Mouse (Mus musculus): Measurements from ENCODE around the gene Crocc.

The Crocc gene

DNA sequence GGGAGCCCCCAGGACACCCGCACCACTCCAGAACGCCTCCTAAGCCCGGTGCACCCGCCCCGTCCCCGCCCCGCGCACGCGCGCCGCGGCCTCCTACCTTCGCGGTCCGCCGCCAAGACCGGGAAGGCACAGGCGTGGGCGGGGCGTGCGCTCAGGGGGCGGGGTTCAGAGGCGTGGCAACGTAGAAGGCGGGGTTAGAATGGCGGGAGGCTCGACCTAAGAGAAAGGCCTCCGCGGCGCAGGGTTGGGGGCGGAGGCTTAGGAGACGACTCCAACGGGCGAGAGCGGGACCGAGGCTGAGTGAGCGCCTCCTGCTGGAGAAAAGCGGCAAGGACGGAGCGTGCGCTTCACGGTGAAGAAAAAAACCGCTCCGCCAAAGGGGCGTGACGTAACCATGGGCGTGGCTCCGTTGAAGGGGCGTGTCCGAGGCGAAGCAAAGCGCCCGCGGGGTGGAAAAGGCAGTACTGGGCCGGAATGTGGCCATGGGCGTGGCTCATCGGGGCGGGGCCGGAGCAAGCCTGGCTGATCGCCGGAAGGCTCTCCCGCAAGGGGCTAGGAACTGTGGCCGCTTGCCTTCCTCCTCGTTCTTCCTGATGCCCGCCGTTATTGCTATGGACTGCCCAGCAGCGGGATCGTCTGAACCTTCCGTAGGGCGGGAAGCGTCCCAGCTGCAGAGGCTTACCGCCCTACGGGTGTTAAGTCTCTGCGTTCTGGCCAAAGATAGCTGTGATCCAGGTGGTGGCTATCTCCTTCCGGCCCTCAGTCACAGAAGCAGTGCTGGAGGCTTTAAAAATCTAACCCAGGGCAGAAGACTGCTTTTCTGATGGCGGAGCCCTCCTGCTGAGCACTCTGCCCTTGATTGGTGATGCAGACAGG lies at the start of gene Crocc:
Crocc (minus strand) TSS at position 125 of the 876 bp plus-strand sequence.
- in situ Hi-C loops (cut with MboI, MseI), result loop anchor here in 1 of 2 experiments (5.0 kb wide), 1 partner anchor 73 kb away; the partner anchor contains the start of gene Atp13a2

DNA sequence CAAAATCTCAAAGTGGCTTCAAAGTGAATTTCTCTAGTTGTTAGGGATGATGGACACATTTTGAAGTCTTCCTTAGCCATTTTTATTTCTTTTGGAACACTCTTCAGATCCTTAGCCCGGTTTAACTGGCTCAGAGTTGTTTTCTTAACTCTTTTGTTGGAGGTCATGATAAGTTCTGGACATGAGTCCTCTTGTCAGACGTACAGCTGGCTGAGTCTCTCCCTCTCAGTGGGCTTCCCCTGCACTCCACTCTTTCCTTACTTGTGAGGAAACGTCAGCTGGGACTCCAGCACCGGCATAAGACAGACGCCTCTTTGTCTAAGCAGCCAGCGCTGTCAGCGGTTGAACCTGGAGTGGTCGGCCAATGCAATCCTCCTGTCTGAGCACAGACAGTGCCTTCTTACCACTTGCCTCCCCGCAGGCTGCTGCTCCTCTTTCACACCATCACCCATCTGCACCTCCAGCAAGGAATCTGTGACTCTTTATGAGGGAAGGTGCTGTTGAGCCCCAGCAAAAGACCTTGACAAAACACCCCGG lies 47.9 kb upstream of the Crocc start:
- in situ Hi-C loops (cut with MboI, MseI), result no loop called here

DNA sequence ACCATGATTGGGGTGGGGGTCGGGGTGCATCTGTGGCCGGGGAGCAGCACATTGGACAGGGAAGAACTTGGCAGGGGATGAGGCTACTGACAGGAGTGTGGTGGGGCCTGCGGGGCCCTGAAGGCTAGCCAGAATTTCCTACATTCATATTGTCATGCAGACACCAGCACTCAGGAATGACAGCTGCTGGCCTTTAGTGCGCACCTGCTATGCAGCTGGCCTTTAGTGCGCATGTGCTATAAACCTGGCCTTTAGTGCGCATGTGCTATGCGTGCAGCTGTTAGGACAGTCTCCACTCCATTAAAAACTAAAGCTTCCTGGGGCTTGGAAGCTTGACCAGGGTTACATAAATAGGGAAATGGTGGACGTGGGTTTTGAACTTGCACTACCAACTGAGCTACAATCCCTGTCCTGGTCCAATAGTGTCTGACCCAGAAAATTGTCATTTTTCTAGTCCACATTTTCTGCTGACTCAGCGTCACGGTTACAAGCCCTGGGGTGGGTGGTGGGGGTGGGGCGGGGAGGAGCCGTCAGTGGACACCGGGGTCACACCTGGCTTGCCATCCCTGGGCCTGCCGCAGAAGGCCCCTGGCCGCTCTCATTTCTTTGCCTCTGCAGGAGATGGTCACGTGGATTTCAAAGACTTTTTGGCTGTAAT lies 46.3 kb upstream of the Crocc start:
- in situ Hi-C loops (cut with MboI, MseI), result no loop called here

DNA sequence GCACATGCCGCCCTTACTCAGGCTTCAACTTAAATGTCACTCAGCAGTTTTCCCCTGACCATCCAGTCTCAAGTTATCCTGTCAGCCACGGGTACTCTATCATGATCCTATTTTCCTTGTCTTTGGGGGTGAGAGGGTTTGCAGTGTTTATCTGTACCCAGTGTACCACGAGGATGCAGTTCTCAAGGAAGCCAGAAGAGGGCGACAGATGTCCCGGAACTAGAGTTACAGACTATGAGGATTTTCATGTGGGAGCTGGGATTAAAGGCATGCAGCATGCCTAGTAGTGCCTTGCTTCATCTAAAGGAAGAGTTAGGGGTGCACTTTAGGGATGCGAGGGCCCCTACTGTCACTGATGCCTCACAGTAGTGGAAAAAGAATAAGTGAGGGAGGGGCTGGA lies 41.5 kb upstream of the Crocc start:
- in situ Hi-C loops (cut with MboI, MseI), result no loop called here

DNA sequence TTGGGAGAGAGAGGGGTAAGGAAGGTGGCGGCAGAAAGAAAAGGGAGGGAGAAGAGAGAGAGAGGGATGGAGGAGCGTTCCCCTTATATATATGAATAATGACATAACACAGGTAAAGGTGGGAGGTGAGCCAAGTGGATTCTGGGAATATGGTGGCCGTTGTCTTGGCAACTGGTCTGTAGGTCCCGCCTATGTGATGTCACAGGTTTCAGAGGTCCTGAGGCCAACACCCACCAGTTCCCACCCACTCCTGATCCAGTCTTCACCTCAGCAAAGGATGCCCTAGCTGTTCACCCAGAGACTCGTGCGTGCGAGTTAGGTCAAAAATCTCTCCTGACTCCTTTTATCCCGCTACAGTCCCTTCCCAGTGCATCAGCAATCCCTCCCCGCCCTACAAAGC lies 40.9 kb upstream of the Crocc start:
- in situ Hi-C loops (cut with MboI, MseI), result no loop called here

DNA sequence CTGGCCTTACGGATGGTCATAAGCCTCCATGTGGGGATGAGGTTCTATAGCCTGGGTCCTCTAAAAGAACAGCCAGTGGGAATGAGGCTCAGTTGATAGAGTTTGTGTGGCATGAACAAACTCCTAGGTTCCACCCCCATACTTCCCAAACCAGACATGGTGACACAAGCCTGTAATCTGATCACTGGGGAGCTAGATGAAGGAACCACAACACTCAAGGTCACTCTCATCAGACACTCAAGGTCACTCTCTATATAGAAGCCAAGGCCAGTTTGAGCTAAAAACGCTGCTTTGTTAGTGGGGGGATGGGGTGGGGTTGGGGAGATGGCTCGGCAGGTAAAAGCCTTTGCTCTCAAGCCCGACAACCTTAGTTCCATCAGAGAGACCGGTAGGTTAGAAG lies 39.6 kb upstream of the Crocc start:
- in situ Hi-C loops (cut with MboI, MseI), result no loop called here

DNA sequence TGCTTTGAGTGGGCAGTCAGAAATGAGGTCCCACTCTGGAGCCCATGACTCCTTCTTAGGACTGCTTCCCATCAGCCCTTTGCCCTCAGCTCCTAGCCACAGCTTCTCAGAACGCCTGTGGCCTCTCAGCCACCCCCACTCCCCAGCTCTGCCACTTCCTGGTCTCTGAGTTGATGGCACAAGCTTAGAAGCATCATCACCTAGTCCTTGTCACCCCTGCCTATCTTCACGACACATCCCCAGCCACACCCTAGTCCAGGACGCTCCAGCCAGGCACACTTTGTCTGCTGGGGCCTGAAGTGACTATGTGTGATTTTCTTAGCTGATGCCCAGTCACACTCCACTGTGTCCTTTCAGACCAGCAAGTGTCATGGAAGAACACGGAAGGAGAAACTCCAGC lies 38.6 kb upstream of the Crocc start:
- in situ Hi-C loops (cut with MboI, MseI), result no loop called here

DNA sequence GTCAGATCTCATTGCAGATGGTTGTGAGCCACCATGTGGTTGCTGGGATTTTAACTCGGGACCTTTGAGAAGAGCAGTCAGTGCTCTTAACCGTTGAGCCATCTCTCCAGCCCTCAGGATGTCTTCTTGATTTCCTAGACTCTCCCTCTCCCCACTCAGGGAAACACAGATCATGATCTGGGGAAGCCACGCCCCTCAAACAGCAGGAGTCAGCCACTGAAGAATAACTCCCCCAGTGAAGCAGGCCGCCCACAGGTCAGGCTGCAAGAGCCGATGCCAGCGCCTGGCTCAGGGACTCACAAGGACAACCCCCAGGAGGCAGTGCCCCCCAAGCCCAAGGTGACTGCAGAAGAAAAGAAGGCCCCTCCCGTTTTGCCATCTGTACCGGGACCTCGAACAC lies 36.4 kb upstream of the Crocc start:
- in situ Hi-C loops (cut with MboI, MseI), result no loop called here

DNA sequence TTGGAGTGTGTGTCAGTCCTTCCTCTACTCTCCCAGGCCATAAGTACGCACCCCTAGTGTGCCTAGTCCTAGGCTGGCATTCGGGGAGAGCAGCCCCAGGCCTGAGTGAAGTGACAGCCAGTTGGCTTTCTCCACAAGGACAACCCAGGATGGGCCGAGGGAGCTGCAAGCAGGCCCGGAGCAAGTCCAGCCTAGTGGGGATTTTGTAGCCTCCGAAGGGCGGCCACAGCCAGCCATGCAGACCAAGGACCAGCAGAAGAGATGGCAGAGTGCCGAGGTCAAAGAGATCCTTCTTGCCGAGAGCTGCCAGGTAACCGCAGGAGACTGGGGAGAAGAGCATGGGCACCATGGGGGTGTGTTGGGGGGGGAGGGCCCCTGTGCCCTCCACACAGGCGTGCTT lies 34.7 kb upstream of the Crocc start:
- in situ Hi-C loops (cut with MboI, MseI), result no loop called here

DNA sequence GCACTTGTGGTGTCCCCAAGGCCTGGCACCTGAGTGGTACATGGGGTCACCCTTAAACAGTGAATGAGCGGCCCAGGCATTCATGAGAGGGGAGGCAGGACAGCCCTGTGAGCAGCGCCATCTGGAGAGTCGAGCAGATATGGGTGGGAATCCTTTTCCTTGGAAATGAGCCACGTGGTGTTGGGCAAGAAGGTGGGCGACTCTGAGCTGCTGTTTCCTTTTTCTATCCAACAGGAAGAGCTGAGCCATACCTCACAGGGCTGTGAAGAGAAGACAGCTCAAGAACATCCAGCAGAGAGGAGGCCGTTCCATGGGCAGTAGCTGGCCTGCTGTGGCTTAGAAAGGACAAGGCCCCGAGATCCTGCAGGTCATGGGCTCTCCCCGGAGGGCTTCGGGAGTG lies 28.4 kb upstream of the Crocc start:
- in situ Hi-C loops (cut with MboI, MseI), result no loop called here

DNA sequence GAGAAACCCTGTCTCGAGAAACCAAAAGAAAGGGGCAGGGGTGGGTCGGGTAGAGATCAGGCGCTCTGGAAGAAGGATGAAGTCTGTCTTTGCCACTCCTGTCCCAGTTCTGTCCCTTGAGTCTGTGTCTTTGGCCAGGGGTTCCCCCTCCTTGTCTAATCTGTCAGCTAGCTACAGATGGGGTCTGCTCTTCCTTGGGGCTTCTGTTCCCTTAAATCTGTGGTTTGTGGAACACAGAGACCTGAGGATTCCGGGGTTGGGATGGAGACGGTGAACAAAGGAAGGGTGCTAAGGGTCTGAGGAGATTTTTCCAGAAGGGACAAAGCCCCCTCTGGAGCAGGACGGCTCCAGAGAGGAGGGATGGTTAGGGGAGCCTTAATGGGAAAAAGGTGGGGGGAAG lies 27.7 kb upstream of the Crocc start, which contains the start of gene Spata21:
Spata21 (plus strand) TSS at position 301 of the 400 bp plus-strand sequence.
- in situ Hi-C loops (cut with MboI, MseI), result no loop called here

DNA sequence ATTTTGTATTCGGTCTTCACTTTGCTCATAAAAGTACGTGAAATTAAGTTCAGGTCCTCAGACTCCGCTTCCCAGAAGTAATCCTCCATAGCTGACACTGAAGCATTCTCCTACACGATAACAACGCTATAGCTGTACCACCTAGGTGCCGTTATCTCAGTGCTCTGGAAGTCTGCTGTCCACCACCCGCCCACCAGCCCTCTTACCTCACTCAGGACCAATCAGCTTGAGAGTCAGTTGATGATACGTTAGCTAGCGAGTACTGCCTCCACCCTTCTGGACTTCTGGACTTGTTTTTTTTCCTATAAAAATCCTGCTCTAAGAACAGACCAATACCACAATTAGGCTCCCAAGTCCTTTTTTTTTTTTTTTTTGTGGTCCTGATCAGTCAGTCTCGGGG lies 26.5 kb upstream of the Crocc start:
- in situ Hi-C loops (cut with MboI, MseI), result no loop called here

DNA sequence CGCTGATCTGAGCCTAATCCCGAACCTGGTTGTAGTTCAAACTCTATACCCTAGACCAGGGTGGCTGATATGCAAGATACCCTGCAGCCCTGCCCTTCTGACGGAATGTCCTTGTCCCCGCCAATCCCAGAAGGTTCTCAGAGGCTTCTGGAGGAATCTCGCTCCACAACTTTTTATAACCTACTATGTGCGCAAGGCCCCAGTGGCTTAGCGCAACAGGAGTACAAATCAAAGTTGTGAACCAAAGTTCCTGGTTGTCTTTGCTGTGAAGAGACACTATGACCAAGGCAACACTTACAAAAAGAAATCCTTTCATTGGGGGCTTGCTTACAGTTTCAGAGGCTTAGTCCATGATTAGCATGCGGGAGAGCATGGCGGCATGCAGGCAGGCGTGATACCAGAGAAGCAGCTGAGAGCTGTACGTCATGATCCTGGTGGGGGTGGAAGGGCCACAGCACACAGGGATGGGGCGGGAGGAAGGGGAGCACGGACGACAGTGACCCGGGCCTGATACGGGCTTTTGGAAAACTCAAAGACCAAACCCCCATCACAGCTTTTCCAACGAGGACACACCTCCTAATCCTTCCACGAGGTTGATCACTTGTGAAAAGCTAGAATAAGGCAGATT lies 18.3 kb upstream of the Crocc start:
- in situ Hi-C loops (cut with MboI, MseI), result no loop called here

DNA sequence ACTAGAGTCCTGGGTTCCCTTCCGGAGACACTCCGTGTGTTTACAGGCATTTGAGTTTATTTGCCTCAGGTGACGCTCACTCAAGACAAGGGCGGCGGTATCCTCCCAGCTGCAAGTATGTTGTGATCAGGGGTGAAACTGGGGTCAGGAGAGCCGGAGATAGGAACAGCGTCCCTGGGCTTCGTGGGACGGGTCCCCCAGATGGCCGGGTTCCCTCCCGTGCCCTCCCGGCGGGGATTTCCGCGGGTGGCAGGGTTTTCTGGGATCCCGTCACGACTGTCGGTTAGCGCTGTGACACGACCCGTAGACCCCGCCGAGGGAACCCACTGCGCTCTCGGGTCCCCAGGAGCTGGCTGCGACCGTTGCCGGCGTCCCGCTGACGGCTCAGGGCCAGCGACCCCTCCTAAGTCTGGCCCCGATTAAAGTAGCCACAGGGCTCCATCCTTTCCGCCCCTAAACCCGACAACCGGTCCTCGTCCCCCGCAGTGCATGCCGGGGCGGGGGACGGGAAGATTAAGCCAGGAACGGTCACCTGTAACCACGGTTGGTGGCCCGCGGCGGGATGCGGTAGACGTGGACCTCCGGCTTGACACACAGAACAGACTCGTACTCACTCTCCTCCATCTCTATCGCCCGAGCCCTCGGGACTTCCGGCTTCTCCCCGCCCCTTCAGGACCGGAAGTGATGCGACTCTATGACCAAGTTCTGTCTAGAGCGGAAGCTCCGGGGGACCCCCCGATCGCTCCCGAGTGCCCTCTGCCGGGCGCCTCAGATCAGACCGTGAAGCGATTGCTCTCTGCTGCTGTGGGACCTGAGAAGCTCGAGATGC lies 17.5 kb upstream of the Crocc start, which contains the start of gene Necap2:
Necap2 (minus strand) TSS at position 677 of the 829 bp plus-strand sequence.
- in situ Hi-C loops (cut with MboI, MseI), result no loop called here

DNA sequence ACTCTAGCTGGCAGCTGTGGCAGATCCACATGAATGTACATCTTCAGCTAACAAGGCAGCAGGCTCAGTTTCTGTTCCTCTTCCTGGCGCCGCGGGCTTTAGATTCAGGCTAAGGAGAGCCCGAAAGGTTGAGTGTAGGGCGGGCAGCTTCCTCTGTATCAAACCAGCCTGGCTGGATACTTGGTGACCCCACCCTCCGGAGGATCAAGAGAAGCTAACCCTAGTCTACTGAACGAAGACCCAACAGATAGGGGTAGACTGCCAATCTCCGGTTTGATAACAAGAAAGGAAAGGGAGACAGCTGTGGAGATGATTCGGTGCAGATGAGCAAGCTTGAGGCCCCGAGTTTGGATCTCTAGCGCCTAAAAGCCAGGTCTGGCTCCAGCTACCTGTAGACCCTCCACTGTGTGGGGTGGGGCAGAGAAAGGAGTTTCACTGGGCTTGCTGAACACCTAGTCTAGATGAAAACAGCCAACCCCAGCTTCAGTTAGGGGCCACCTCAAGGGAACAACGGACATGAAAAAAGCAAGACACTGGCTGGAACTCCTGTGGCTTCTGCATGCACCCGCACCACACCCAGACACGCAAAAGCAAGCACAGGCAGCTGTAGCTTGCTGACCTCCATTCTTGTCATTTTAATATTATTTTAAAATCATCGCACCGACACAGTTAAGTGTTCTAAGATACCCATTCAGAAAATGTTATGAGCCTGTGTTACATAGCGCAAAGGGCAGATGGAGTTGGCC lies 16.6 kb upstream of the Crocc start:
- in situ Hi-C loops (cut with MboI, MseI), result no loop called here

DNA sequence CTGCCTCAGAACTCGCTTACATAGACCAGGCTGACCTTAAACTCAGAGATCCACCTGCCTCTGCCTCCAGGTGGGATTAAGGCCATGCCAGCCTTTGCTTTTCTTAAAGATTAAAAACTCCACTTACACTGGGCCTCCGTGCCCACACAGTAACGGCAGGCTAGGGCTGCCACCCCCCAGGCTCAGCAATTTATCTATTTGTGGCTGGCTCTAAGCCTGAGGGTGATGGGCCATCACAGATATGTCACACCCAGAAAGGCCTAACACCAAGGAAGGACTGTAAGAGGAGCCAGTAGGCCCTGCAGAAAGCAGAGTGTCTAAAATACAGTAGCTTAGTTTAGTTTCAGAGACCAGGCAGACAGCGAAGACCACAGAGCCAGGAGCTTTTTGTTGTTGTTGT lies 13.8 kb upstream of the Crocc start:
- in situ Hi-C loops (cut with MboI, MseI), result no loop called here

DNA sequence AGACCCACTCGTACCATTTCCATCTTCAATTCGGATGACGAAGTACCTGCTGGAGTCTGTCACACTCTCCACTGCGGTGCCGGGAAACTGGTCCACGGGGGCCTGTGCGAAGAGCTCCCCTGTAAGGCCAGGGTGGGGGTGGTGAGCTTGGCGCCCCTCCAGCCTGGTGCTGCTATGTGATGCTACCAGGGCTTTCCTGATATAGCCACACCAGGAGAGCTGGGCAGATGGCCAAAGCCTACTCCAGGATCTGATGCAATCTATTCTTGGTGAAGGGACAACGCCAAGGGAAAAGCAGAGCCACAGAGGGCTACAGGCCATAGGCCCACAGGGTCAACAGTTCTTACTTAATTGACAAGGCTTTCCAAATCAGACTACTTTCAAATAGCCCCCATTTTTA lies 13.3 kb upstream of the Crocc start:
- in situ Hi-C loops (cut with MboI, MseI), result no loop called here

DNA sequence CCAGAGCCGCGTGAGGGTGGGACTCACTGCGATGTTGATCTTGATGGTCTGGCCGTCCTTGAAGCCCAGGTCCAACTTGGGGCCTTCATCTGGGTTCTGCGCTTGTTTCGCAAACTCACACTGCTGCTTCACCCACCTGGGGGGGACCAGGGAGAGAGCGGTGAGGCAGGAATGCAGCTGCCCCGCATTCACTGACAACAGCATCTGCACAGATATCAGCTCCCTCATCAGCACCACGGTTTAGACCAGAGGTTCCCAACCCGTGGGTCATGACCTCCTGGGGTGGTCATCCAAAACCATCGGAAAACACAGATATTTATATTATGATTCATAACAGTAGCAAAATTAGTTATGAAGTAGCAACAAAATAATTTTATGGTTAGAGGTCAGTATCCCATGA lies 12.2 kb upstream of the Crocc start:
- in situ Hi-C loops (cut with MboI, MseI), result no loop called here

DNA sequence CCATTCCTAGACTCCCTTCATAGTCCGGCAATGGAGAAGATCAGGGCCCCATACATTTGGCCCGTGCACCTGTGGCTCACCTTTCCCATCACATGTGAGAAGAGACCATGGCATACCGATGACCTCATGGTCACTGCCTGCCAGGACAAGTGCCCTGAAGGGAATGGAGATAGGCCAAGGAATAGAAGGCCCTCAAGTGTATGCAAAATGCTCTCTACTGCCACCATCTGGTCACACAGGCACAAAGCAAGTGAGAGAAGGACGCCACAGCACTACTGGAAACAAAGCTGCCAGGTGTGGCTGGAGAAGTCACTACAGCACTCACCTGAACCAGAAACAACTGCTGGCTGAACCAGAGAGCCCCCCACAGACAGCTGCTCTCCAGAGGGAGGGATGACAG lies 9.4 kb upstream of the Crocc start:
- in situ Hi-C loops (cut with MboI, MseI), result no loop called here

DNA sequence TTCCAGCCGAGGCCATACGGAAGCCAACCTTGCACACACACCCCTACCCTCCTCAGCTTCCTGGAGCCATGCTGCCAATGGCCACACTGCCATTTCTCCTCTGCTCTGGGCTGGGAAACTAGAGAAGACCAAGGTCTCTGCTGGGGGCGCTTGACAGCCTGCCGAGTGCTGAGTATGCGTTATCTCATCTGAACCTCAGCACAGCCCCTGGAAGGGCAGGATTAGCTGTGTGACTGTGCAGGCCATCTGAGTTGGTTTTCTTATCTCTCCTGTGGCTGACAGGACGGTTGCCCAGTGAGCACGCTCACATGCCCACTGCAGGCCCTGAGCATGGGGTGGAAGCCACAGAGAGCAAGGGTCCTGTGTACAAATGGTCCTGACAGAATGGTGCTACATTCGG lies 8.3 kb upstream of the Crocc start:
- in situ Hi-C loops (cut with MboI, MseI), result no loop called here

Measured in T-helper 17 cell (primary cell).